Mouse (Mus musculus) heart, embryonic 14.5 days (tissue): Measurements from ENCODE around the gene Paf1. TPM values are rescaled to one million over a fixed set of nuclear protein-coding genes. Genes with fewer than 3 reads are reported as not detected.

Source experiments
- ATAC-seq: fragments of 200-750 bp; cut with Nextera tagmentation; 2 replicates; pipeline ENCODE4 v1.8.0; 2017; ENCODE audit warnings: low read depth, moderate TSS enrichment; ENCODE audit not compliant: insufficient number of reproducible peaks, insufficient read depth, low FRiP score
- H3K27ac ChIP-seq, 2 experiments: fragments of 200-500 bp in 1 of 2; fragments of 300-500 bp in 1 of 2; sonication (generic) in 1 of 2; replicated peaks in 1 of 2; 2 replicates each; pipeline ENCODE4 v1.5.1; 2012 to 2014; ENCODE audit warnings: low read depth in 2 of 2, low read length in 2 of 2, control low read depth in 1 of 2, mild to moderate bottlenecking in 1 of 2, mixed read lengths in 1 of 2; ENCODE audit not compliant: control insufficient read depth in 1 of 2, insufficient read depth in 1 of 2
- H3K27me3 ChIP-seq: fragments of 300-500 bp; sonication (generic); 2 replicates; pipeline ENCODE4 v1.6.1; 2014; ENCODE audit warnings: mild to moderate bottlenecking, low read length, control low read depth; ENCODE audit not compliant: control insufficient read depth, insufficient read depth
- H3K36me3 ChIP-seq: fragments of 300-500 bp; sonication (generic); 2 replicates; pipeline ENCODE4 v1.6.1; 2014; ENCODE audit warnings: mild to moderate bottlenecking, control low read depth, low read length, mixed read lengths; ENCODE audit not compliant: control insufficient read depth, insufficient read depth
- H3K4me1 ChIP-seq, 2 experiments: fragments of 200-500 bp in 1 of 2; fragments of 300-500 bp in 1 of 2; sonication (generic) in 1 of 2; 2 replicates each; pipeline ENCODE4 v1.6.1; 2012 to 2014; ENCODE audit warnings: low read length in 2 of 2, control low read depth in 1 of 2, mixed read lengths in 1 of 2; ENCODE audit not compliant: control insufficient read depth in 2 of 2, insufficient read depth in 2 of 2
- H3K4me2 ChIP-seq: fragments of 300-500 bp; sonication (generic); 2 replicates; pipeline ENCODE4 v1.6.1; 2014; ENCODE audit warnings: mild to moderate bottlenecking, low read length
- H3K4me3 ChIP-seq, 2 experiments: fragments of 200-500 bp in 1 of 2; fragments of 300-500 bp in 1 of 2; sonication (generic) in 1 of 2; 2 replicates each; pipeline ENCODE4 v1.5.1; 2012 to 2014; ENCODE audit warnings: low read length in 2 of 2, mild to moderate bottlenecking in 2 of 2, control low read depth in 1 of 2, low read depth in 1 of 2, moderate library complexity in 1 of 2; ENCODE audit not compliant: control insufficient read depth in 1 of 2, insufficient read depth in 1 of 2
- H3K9ac ChIP-seq: fragments of 300-500 bp; sonication (generic); 2 replicates; pipeline ENCODE4 v1.6.1; 2014; ENCODE audit warnings: mild to moderate bottlenecking, low read length
- H3K9me3 ChIP-seq: fragments of 300-500 bp; sonication (generic); 2 replicates; pipeline ENCODE4 v1.6.1; 2016; ENCODE audit warnings: low read length, control low read depth; ENCODE audit not compliant: control insufficient read depth
- WGBS: fragments of 180-500 bp; shearing (Covaris S2); extraction: QIAGEN DNeasy Blood & Tissue Kit; methylation state at CpG from one replicate; pipeline ENCODE4 v1.1.7; 2014; 5-methylcytosine and 5-hydroxymethylcytosine counted together
- polyA plus RNA-seq: library from polyadenylated mRNA; unstranded; fragments of >200 nt; fragmentation: Nextera tagmentation; extraction: Ambion mirVana; gene quantifications from 2 replicates; pipeline ENCODE4 v1.2.1, GENCODE M21; 2014

The Paf1 gene
- polyA plus RNA-seq: 61.9 and 62.5 TPM in 2 replicates

- H3K4me1 ChIP-seq: peaks cover 3 to 11% of the 10 kb centered on the region in 2 experiments; a peak in 3 of 4 replicates
- H3K36me3 ChIP-seq: peaks cover 63% of the 10 kb centered on the region
- peak within 1 kb of the TSS; percentile 82 for H3K4me2 ChIP-seq
- peak within 1 kb of the TSS; percentile 69 to 73 for H3K4me3 ChIP-seq
- H3K9me3 ChIP-seq: no peaks in the 10 kb centered on the region
- H3K9ac ChIP-seq: peak within 1 kb of the TSS; percentile 88
- H3K27ac ChIP-seq: peak within 1 kb of the TSS; percentile 46 to 67
- ATAC-seq: peak; percentile 95
- H3K27me3 ChIP-seq: no peaks in the 10 kb centered on the region
- WGBS: under 1% methylated on average over 57 of the region's 58 CpGs
Observed at GRCm38 (mm10) chr7:28392429-28393271, at the start of gene Paf1, which contains the start of gene Med29. TSS of gene Paf1 (plus strand) at chr7:28392951. TSS of gene Med29 (minus strand) at chr7:28392708.

GRCm38 (mm10) chr7:28344637-28345036 lies 48.1 kb upstream of the Paf1 start:
- no peak for ATAC-seq
- H3K27ac ChIP-seq: no peak overlapping the region
- peaks cover 4 to 5% of the 10 kb centered on the region in 2 experiments for H3K4me1 ChIP-seq
- H3K4me3 ChIP-seq: no peak overlapping the region
- H3K9ac ChIP-seq: no peak overlapping the region
- 10% methylated on average over 4 of the region's 4 CpGs for WGBS
- H3K9me3 ChIP-seq: no peaks in the 10 kb centered on the region
- no peaks in the 10 kb centered on the region for H3K27me3 ChIP-seq
- no peak overlapping the region for H3K4me2 ChIP-seq
- no peaks in the 10 kb centered on the region for H3K36me3 ChIP-seq

GRCm38 (mm10) chr7:28347746-28348145 lies 45.0 kb upstream of the Paf1 start:
- H3K4me1 ChIP-seq: peaks cover 11 to 18% of the 10 kb centered on the region in 2 experiments
- 53% methylated on average over 3 of the region's 3 CpGs for WGBS
- H3K27ac ChIP-seq: no peak overlapping the region
- no peak for ATAC-seq
- H3K4me3 ChIP-seq: no peak overlapping the region
- H3K27me3 ChIP-seq: no peaks in the 10 kb centered on the region
- no peak overlapping the region for H3K4me2 ChIP-seq
- no peak overlapping the region for H3K9ac ChIP-seq
- H3K36me3 ChIP-seq: peaks cover 13% of the 10 kb centered on the region
- no peaks in the 10 kb centered on the region for H3K9me3 ChIP-seq

GRCm38 (mm10) chr7:28348601-28349000 lies 44.1 kb upstream of the Paf1 start:
- Histone ChIP-seq H3K27ac (no peak overlapping the region), H3K9me3 (no peaks in the 10 kb centered on the region), H3K9ac (no peak overlapping the region), H3K27me3 (no peaks in the 10 kb centered on the region), H3K36me3 (peaks cover 21% of the 10 kb centered on the region), H3K4me3 (no peak overlapping the region), H3K4me1 (peaks cover 11 to 18% of the 10 kb centered on the region in 2 experiments), H3K4me2 (no peak overlapping the region)
- ATAC-seq: no peak
- WGBS: 72% methylated on average over 7 of the region's 7 CpGs

GRCm38 (mm10) chr7:28350155-28350883 lies 42.4 kb upstream of the Paf1 start, which contains the start of gene Rps16:
TSS of gene Rps16 (plus strand) at chr7:28350652.
- peak within 1 kb of the TSS; percentile 92 to 96 for H3K27ac ChIP-seq
- ATAC-seq: peak; percentile 93

GRCm38 (mm10) chr7:28351676-28352191 lies 41.0 kb upstream of the Paf1 start:
- 32% methylated on average over 4 of the region's 4 CpGs for WGBS
- H3K36me3 ChIP-seq: peaks cover 38% of the 10 kb centered on the region
- H3K9me3 ChIP-seq: no peaks in the 10 kb centered on the region
- peak overlapping the region; percentile 90 to 98; a peak in 3 of 4 replicates for H3K4me3 ChIP-seq
- no peak for ATAC-seq
- H3K4me1 ChIP-seq: peaks cover 14 to 24% of the 10 kb centered on the region in 2 experiments
- no peaks in the 10 kb centered on the region for H3K27me3 ChIP-seq
- H3K4me2 ChIP-seq: peak overlapping the region; percentile 96
- peak overlapping the region in 1 of 2 experiments; percentile 92; a peak in 2 of 4 replicates for H3K27ac ChIP-seq
- peak overlapping the region; percentile 99 for H3K9ac ChIP-seq

More at GRCm38 (mm10) chr7:28350155-28350883, 42.4 kb upstream of the Paf1 start, which contains the start of gene Rps16:
- Histone ChIP-seq H3K9me3 (no peaks in the 10 kb centered on the region), H3K36me3 (peaks cover 37% of the 10 kb centered on the region), H3K9ac (peak within 1 kb of the TSS; percentile 99), H3K27me3 (no peaks in the 10 kb centered on the region), H3K4me3 (peak within 1 kb of the TSS; percentile 90 to 98), H3K4me2 (peak within 1 kb of the TSS; percentile 96), H3K4me1 (peaks cover 11 to 18% of the 10 kb centered on the region in 2 experiments)
- WGBS: under 1% methylated on average over 46 of the region's 50 CpGs

GRCm38 (mm10) chr7:28353267-28353666 lies 39.5 kb upstream of the Paf1 start:
- ATAC-seq: no peak
- H3K4me2 ChIP-seq: no peak overlapping the region

More at GRCm38 (mm10) chr7:28353267-28353666, 39.5 kb upstream of the Paf1 start:
- 93% methylated on average over 2 of the region's 2 CpGs for WGBS
- no peak overlapping the region for H3K9ac ChIP-seq
- peaks cover 27 to 39% of the 10 kb centered on the region in 2 experiments for H3K4me1 ChIP-seq
- H3K36me3 ChIP-seq: peaks cover 38% of the 10 kb centered on the region
- no peak overlapping the region for H3K27ac ChIP-seq
- H3K9me3 ChIP-seq: no peaks in the 10 kb centered on the region
- no peaks in the 10 kb centered on the region for H3K27me3 ChIP-seq
- no peak overlapping the region for H3K4me3 ChIP-seq
